Mouse (Mus musculus) heart, postnatal 0 days (tissue): Measurements from ENCODE around the gene Gm9732.
"Not testable (repeated sequence)": the region's sequence is repeated elsewhere in the genome, so short reads cannot be mapped to it uniquely, and the experiment has no call there.

Experiments used
- CTCF ChIP-seq: IDR thresholded peaks from 2 replicates; pipeline ENCODE4 v1.5.1; 2016; ENCODE audit warnings: antibody characterized with exemption, control low read depth, low read depth
- EP300 ChIP-seq: IDR thresholded peaks from 2 replicates; pipeline ENCODE4 v1.6.1; 2016; ENCODE audit warnings: antibody characterized with exemption, low read depth

DNA sequence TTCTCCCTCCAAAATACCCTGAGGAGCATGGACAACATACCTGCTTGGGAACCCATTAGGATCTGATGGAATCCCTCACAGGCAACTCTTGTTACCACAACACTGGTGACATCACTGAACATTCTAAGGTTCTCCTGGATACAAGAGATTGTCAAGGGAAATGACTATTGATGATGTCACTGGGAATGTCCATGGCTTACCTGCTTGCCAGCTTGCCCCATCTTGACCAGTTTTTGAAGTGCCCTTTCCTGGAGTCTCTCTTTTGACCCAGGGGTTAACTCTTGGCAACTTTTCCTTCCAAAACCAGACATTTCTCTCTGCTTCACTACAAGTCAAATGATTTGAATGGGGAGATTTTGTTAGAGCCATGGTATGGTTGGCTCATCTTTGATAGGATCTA is 72.9 kb downstream of the Gm9732 start, which contains the start of gene 1700001F09Rik:
- TF ChIP-seq CTCF, EP300: not testable (repeated sequence)
